Mouse (Mus musculus): ENCODE measurements around the gene Olfr657.
A peak's percentile ranks its signal among the peaks of the same experiment; 100 is the strongest.

Olfr657 gene

DNA sequence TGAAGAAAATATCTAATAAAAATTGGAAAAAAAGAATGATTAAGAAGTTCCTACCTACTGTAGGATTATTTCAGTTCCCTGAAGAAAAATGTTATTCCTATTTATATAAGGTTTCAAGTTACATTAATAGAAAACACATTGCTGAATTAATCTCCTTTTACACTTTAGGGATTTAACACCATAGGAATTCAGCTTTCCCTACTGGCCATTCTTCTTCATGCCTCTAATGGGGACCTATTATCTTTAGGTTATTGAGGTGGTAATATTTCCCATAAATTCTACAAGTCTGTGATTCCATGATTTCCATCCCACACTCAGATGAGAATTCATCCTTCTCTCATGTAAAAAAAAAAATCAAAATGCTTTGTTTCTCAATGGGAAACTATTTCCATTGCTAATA lies at the start of gene Olfr657:
TSS of gene Olfr657 (plus strand) at position 301 of the 400 bp plus-strand sequence.
- DNase-seq (ENCODE audit: low spot score in 2 of 2), result no peak

DNA sequence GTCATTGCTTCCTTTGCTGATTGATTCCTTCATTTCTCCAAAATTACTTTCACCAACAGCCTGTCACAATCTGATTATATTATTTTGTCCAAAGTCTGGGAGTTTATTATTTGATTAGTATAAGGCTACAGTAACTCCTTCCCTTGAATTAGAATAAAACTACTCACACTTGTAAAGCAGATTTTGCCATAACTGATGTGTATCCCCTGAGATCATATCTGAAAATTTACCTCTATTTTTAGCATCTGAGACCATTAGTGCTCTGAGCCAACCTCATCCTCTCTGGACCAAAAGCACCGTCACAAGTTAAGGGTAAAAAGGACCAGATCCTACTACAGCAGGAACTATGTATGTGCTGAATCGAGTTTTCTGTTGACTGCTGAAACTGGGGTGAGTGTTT lies 47.6 kb upstream of the Olfr657 start, which contains the start of gene Olfr653:
TSS of gene Olfr653 (plus strand) at position 301 of the 400 bp plus-strand sequence.
- DNase-seq (ENCODE audit: low spot score in 2 of 2), result no peak

DNA sequence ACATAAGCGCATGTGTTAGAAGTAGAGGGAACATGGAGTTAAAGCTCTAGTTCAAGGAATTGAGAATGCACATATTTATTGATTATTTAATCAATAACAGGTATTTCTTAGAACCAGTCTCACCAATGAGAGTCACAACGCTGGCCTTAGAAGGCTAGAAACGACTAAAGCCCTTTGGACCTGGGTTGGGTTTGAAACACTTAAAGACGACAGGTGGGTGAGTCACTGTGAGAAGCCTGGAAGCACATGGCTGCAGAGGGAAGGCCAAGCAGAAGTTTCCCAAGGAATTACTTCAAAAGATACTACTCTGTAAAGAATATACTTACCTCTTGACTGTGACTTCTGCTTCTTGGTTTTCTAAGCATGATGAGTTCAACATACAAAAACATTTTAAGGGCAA lies 43.7 kb upstream of the Olfr657 start:
- no peak for DNase-seq (ENCODE audit: low spot score in 2 of 2)

DNA sequence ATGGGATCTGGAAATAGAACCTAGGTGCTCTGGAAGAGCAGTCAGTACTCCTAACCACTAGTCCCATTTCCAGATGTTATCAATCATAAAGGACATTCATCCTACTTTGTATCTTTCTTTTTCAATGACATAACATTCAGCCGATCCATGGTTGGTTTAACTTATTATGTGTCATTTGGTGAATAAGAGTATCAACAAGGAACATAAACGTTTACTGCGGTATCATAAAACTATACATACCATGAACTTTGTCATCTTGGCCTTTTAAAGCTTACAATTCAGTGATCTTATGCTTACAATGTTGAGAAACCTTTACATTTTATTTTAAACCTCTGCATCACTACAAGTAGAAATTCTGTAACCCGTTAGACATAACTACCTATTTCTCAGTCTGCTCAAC lies 43.2 kb upstream of the Olfr657 start:
- no peak for DNase-seq (ENCODE audit: low spot score in 2 of 2)

DNA sequence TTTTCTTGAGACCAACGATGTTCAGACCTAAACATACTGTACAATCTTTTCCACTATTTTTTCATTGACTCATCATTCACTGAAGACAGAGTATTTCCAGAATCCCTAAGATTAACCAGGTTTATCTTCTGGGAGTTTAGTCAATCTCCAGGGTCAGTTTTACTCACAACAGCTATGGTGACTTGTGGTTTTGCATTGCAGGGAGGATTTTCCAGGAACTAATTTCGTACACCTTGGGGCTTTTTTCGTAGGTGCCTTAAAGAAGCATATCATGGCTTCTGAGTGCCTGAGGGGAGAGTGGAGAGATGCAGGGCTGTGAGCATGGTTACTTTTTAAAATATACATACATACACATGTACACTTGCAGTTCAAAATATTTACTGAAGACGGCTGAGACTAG lies 37.9 kb upstream of the Olfr657 start, which contains the start of gene Olfr654:
TSS of gene Olfr654 (plus strand) at position 301 of the 400 bp plus-strand sequence.
- no peak for DNase-seq (ENCODE audit: low spot score in 2 of 2)

DNA sequence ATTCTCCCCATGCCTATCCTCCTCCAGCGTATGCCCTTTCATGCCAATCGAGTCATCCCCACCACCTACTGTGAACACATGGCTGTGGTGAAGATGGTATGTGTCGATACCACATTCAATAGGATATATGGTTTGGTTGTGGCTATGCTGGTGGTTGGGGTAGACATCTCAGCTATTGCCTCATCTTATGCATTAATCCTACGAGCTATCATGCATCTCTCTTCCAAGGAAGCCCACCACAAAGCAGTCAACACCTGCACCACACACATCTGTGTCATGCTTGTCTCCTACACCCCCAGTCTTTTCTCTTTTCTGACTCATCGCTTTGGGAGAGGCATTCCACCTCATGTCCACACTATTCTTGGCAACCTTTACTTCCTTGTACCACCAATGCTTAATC lies 36.3 kb upstream of the Olfr657 start:
- DNase-seq (ENCODE audit: low spot score in 2 of 2), result no peak

DNA sequence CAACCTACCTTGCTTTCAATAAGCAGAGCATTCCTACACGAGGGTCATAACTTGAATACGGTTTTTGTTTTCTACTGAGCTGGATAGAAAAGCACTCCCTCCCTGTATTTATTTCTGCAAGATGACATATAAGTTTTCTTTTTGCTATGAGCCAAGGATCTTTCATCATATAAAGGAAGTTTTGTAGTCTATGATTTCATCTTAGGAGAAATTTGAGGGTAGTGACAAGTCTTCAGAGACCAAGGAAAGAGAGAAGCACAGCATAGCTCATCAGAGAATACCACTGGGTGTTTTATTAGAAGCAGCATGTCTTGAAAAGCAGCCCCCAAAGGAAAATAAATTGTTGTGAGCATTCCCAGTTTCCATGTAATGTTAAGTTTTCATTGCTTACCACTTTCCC lies 22.9 kb upstream of the Olfr657 start, which contains the start of gene Olfr655:
TSS of gene Olfr655 (minus strand) at position 101 of the 400 bp plus-strand sequence.
- no peak for DNase-seq (ENCODE audit: low spot score in 2 of 2)

DNA sequence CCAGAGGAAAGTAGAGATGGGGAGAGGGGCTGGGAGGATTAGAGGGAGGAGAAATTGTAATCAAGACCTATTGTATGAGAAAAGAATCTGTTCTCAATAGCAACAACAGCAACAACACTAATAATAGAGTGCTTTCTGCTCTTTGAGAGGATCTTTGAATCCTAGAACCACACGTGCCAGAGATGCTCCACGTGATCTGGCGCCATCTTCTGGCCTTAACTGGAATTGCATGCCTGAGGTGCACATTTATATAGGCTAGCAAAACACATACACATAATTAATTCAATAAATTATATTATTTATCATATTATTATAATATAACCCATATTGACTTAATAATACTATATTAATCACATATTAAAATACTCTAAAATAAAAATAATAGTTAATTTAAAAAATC lies 21.4 kb upstream of the Olfr657 start:
- DNase-seq (ENCODE audit: low spot score in 2 of 2), result peak; percentile 26 to 79

DNA sequence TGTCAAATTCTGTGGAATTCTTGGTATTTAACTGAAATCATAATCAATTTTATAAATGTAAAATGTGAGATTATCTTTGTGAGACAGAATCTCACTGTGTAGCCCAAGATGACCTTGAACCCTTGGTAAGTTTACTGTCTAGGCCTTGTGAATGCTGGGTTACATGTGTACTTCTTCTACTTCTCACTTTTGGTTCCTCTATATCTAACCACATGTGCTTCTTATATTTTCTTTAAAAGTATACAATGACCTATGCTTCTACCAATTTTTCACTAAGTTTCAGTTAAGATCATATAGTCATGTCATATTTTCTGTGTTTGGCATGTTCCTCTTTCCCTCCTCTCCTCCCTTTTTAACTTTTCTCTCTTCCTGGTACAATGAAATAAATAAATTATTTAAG lies 19.9 kb upstream of the Olfr657 start:
- no peak for DNase-seq (ENCODE audit: low spot score in 2 of 2)

DNA sequence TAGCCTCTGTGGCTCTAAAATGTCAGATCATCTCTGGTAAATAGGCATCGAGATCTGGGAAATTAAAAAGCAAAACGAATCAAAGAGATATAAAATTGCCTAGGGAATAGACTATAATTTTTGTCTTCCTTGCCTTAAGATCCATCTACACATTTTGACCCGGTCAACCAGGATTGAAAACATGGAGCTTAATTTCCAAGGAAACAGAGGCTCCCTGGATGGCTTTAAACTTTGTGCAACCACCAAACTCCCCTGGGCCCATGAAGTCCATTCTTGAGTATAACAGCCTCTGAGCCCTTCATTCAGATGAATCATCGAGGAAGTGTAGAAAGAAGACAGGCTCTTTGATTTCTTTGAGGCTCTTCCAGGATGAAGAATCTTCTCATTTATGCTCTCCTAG lies 10.9 kb upstream of the Olfr657 start, which contains the start of gene Olfr656:
TSS of gene Olfr656 (plus strand) at position 301 of the 400 bp plus-strand sequence.
- no peak for DNase-seq (ENCODE audit: low spot score in 2 of 2)

DNA sequence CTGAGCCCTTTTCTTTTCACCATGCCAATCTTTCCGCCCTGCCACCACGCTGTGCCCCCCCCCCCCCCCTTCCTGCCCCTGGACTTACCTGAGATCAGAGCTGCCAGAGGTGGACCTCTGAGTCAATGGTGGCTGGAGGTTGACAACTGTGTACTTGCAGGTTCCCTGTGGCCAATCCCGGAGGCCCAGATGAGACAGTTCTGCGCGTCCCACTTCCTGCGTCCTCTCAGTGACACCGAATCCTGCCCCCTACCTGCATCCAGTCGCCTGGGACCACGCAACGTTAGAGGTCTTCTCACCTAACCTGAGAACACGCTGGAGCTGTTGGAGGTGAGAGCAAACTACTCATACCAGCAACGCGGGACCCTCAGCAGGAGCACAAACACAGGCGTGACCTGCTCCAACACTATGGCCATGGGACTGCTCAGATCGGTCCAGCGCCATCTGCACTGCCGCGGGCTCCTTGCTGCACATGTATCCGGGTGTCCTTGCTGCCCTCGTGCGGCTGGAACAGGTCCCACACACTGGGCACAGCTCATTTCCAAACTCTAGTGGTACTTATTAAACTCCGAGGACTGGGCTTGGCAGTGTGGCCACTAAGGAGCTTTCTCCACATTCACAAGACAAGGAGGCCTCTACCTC lies 22.4 kb downstream of the Olfr657 start, which contains the start of gene Olfr658:
TSS of gene Olfr658 (minus strand) at position 465 of the 642 bp plus-strand sequence.
- DNase-seq (ENCODE audit: low spot score in 2 of 2), result peak; percentile 20 to 62

DNA sequence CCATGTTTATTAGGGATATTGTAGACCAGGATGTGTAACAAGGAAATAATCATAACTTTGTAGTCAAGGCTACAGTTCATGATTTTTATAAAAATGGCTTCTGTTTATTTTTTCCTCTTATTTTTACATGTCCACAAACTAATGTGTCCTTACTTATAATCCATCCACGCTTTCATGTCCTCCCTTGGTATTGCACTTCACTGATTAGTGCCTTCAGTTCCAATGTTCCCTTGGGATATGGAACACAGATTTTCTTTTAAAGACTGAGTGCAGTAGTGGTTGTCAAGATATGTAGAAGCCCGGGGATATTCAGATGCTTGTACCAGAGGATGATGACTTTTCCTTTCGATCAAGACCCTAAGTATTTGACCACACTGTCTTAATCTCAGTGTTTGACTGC lies 41.9 kb downstream of the Olfr657 start, which contains the start of gene Olfr659:
TSS of gene Olfr659 (plus strand) at position 301 of the 400 bp plus-strand sequence.
- DNase-seq (ENCODE audit: low spot score in 2 of 2), result no peak

DNA sequence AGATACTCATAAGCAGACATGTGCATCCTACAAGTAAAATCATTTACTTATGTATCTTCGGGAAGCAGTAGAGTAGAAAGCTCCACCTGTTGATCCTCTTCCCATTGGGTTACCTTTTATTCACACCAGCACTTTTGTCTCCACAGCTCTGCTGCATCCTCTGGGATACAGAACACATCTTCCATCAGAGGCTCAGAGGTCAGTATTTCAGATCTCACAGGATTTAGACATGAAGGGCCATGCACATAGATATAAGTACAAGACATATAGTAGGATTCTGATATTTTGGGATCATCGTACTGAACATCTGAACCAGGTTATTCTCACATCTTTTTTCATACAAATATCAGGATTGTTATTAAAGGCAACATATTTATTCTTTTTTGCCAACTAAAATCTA lies 61.6 kb downstream of the Olfr657 start, which contains the start of gene Olfr661:
TSS of gene Olfr661 (plus strand) at position 301 of the 400 bp plus-strand sequence.
- DNase-seq (ENCODE audit: low spot score in 2 of 2), result no peak

Data from spleen, postnatal 4 days (tissue).